Mouse (Mus musculus): ENCODE measurements at regions not wholly inside any gene's neighbourhood (a gene's known extent, or its start where the extent isn't known, plus 50 kb on each side); places are given as distances from the start of the nearest gene placed in this dataset.

DNA sequence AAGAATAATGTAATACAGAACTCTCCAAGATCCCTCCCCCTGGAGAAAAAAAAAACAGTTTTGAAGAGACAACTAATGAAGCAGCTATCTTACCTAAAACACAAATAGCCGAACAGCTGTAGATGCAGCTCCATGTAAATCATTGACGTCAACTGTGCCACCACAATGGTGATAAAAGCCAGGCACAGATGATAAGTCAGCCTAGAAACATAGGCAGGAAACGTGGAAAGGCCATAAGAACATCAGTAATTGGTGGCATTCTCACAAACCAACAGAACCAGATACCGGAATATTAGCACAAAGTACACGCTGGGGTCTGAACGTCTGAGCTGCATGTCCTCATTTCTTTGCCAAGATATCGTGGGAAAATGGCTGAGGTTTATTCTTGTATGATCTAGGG lies 51.2 kb upstream of the Gm45716 start:
- DNase-seq (ENCODE audit: low spot score in 2 of 2) = no peak
